In the genomic region with DNA sequence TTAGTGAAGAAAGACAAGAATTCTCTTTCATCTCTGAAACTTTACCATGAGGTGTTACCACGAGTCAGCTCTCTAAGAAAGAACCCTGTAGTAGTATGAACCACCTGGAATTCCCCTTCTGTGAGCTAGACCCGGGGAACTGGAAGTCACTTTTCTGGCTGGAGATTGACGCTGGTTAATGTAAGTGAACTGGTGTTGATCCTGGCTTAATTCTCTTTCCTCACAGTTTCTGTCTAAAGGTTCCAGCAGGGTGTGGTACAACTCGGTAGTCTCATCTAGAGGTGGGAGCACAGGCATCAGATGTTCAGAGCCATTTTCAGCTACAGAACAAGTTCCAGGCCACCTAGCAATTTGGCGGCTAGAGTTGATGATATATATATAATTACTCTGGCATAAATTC, we compare ENCODE assay signal across 8 mouse cellular contexts. TPM values are rescaled to one million over a fixed set of nuclear protein-coding genes. Genes with fewer than 3 reads are reported as not detected.
DNase-seq lines count a peak whose midpoint lies in the region; ATAC-seq and TF ChIP-seq lines count a peak whose summit lies in the region.

No protein-coding gene starts in this region.

- H3K4me3 ChIP-seq in heart, embryonic 11.5 days (ENCODE audit: low read depth, low read length), result peak overlapping the region; percentile 96
- peak overlapping the region; percentile 99 for H3K4me3 ChIP-seq in embryonic fibroblast, embryonic 13.5 days (ENCODE audit: insufficient read depth, low read length)
- peak overlapping the region; percentile 96 for H3K4me3 ChIP-seq in limb, embryonic 12.5 days (replicated peaks)
- H3K4me3 ChIP-seq in stomach, embryonic 14.5 days (ENCODE audit: low read depth, low read length), result peak overlapping the region; percentile 88

- peak overlapping the region; percentile 81 for H3K9ac ChIP-seq in heart, embryonic 11.5 days (ENCODE audit: low read depth, low read length)
- peak overlapping the region; percentile 93 for H3K9ac ChIP-seq in limb, embryonic 12.5 days (replicated peaks)
- H3K9ac ChIP-seq in stomach, embryonic 14.5 days (replicated peaks; ENCODE audit: low read depth, low read length), result peak overlapping the region; percentile 43

- peak overlapping the region; percentile 70 for H3K4me2 ChIP-seq in heart, embryonic 11.5 days
- peak overlapping the region; percentile 85 for H3K4me2 ChIP-seq in limb, embryonic 12.5 days
- peak overlapping the region; percentile 68 for H3K4me2 ChIP-seq in stomach, embryonic 14.5 days (replicated peaks; ENCODE audit: low read depth, low read length)

- H3K27me3 ChIP-seq in heart, embryonic 11.5 days (ENCODE audit: control insufficient read depth, insufficient read depth, low read length), result no peaks in the 10 kb centered on the region
- no peaks in the 10 kb centered on the region for H3K27me3 ChIP-seq in limb, embryonic 12.5 days
- no peaks in the 10 kb centered on the region for H3K27me3 ChIP-seq in stomach, embryonic 14.5 days (ENCODE audit: control insufficient read depth, insufficient read depth, low read length)

- TF ChIP-seq CTCF in embryonic fibroblast, embryonic 13.5 days (IDR thresholded peaks at IDR 0.05; ENCODE audit: borderline replicate concordance, insufficient read depth, low read length), result no peak

- no peak for ATAC-seq in heart, embryonic 11.5 days (replicated peaks; ENCODE audit: insufficient number of reproducible peaks, low FRiP score, low TSS enrichment)
- no peak for ATAC-seq in limb, embryonic 12.5 days (ENCODE audit: insufficient number of reproducible peaks, insufficient read depth, low FRiP score, low TSS enrichment, low read depth)
- no peak for ATAC-seq in stomach, embryonic 14.5 days (ENCODE audit: insufficient number of reproducible peaks, insufficient read depth, low FRiP score, low read depth)

- TF ChIP-seq POLR2A in embryonic fibroblast, embryonic 13.5 days (IDR thresholded peaks at IDR 0.05; ENCODE audit: low read depth, low read length), result 0 out of 2 replicates have a peak, but pooled peaks have one; percentile 22

- peak overlapping the region; percentile 65; the same call in 1 of the 2 replicates for H3K27ac ChIP-seq in heart, embryonic 11.5 days (ENCODE audit: low read depth, low read length)
- H3K27ac ChIP-seq in embryonic fibroblast, embryonic 13.5 days (ENCODE audit: insufficient read depth, low read length), result peak overlapping the region; percentile 93
- peak overlapping the region; percentile 88 for H3K27ac ChIP-seq in limb, embryonic 12.5 days
- peak overlapping the region; percentile 86 for H3K27ac ChIP-seq in stomach, embryonic 14.5 days (ENCODE audit: low read length)

- peaks cover 12% of the 10 kb centered on the region for H3K4me1 ChIP-seq in heart, embryonic 11.5 days (ENCODE audit: control insufficient read depth, insufficient read depth, low read length)
- H3K4me1 ChIP-seq in embryonic fibroblast, embryonic 13.5 days (ENCODE audit: control insufficient read depth, insufficient read depth, low read length), result peaks cover 5% of the 10 kb centered on the region
- H3K4me1 ChIP-seq in limb, embryonic 12.5 days (replicated peaks), result peaks cover 17% of the 10 kb centered on the region
- peaks cover 10% of the 10 kb centered on the region; the same call in 1 of the 2 replicates for H3K4me1 ChIP-seq in stomach, embryonic 14.5 days (ENCODE audit: control insufficient read depth, insufficient read depth, low read length)

- DNase-seq in heart, adult 11 months, result no peak
- DNase-seq in CD4-positive, CD25-positive, alpha-beta regulatory T cell, adult 2 months (ENCODE audit: low read depth, low spot score), result peak; percentile 61
- DNase-seq in cerebellum, adult 11-12 months, result no peak
- no peak for DNase-seq in adrenal gland, adult 2 months

- 32% methylated on average over 5 of the region's 5 CpGs for WGBS in heart, embryonic 11.5 days (ENCODE audit: insufficient replicate concordance)
- WGBS in limb, embryonic 12.5 days, result 28% methylated on average over 5 of the region's 5 CpGs
- WGBS in stomach, embryonic 14.5 days, result 21% methylated on average over 5 of the region's 5 CpGs

- no peaks in the 10 kb centered on the region for H3K9me3 ChIP-seq in heart, embryonic 11.5 days (replicated peaks; ENCODE audit: control insufficient read depth, low read length)
- H3K9me3 ChIP-seq in limb, embryonic 12.5 days, result no peaks in the 10 kb centered on the region
- no peaks in the 10 kb centered on the region for H3K9me3 ChIP-seq in stomach, embryonic 14.5 days (ENCODE audit: control insufficient read depth, low read depth, low read length)

- H3K36me3 ChIP-seq in heart, embryonic 11.5 days (ENCODE audit: control insufficient read depth, insufficient read depth, low read length), result no peaks in the 10 kb centered on the region
- H3K36me3 ChIP-seq in limb, embryonic 12.5 days, result peaks cover 16% of the 10 kb centered on the region; the same call in 1 of the 2 replicates
- peaks cover 15% of the 10 kb centered on the region for H3K36me3 ChIP-seq in stomach, embryonic 14.5 days (ENCODE audit: control insufficient read depth, insufficient read depth, low read length)

RNA-seq across cellular contexts. Expression of a gene that starts 0.9 kb away (rescaled TPM):
- 42.9 and 50.6 TPM in 2 replicates for polyA plus RNA-seq in heart, embryonic 11.5 days (2014; fragmentation: Nextera tagmentation; extraction: Ambion mirVana)
- 25.8 and 35.4 TPM in 2 replicates for polyA plus RNA-seq in embryonic fibroblast, embryonic 13.5 days (2011; ENCODE audit: insufficient read length, low read depth, missing spikeins)
- 60.0 and 60.8 TPM in 2 replicates for polyA plus RNA-seq in limb, embryonic 12.5 days (2016; fragmentation: Nextera tagmentation; extraction: Ambion mirVana)
- polyA plus RNA-seq in stomach, embryonic 14.5 days (2014; fragmentation: Nextera tagmentation; extraction: Ambion mirVana), result 50.7 and 56.7 TPM in 2 replicates
- 10 to 100 TPM; 56.3 to 75.6 TPM for total RNA-seq in adrenal gland, adult 2 months (2021)
- polyA plus RNA-seq in adrenal gland, adult 2 months (2012; rRNA removed), result 20.2 and 26.2 TPM in 2 replicates

RNA-seq across cellular contexts. Expression of a gene that starts 28.1 kb away (rescaled TPM):
- 0.14 TPM in 1 of 2 replicates, not detected in the other for polyA plus RNA-seq in heart, embryonic 11.5 days (2014; fragmentation: Nextera tagmentation; extraction: Ambion mirVana)
- polyA plus RNA-seq in embryonic fibroblast, embryonic 13.5 days (2011; ENCODE audit: insufficient read length, low read depth, missing spikeins), result not detected in 2 replicates
- polyA plus RNA-seq in limb, embryonic 12.5 days (2016; fragmentation: Nextera tagmentation; extraction: Ambion mirVana), result 0.54 and 0.63 TPM in 2 replicates
- 0.78 and 1.0 TPM in 2 replicates for polyA plus RNA-seq in stomach, embryonic 14.5 days (2014; fragmentation: Nextera tagmentation; extraction: Ambion mirVana)
- 1 to 10 TPM; 4.6 to 8.5 TPM for total RNA-seq in adrenal gland, adult 2 months (2021)
- polyA plus RNA-seq in adrenal gland, adult 2 months (2012; rRNA removed), result 2.3 and 3.7 TPM in 2 replicates

RNA-seq across cellular contexts. Expression of a gene that starts 52.8 kb away (rescaled TPM):
- 6.3 and 6.9 TPM in 2 replicates for polyA plus RNA-seq in heart, embryonic 11.5 days (2014; fragmentation: Nextera tagmentation; extraction: Ambion mirVana)
- polyA plus RNA-seq in embryonic fibroblast, embryonic 13.5 days (2011; ENCODE audit: insufficient read length, low read depth, missing spikeins), result 11.2 and 13.1 TPM in 2 replicates
- 17.0 and 18.3 TPM in 2 replicates for polyA plus RNA-seq in limb, embryonic 12.5 days (2016; fragmentation: Nextera tagmentation; extraction: Ambion mirVana)
- 10.5 and 10.8 TPM in 2 replicates for polyA plus RNA-seq in stomach, embryonic 14.5 days (2014; fragmentation: Nextera tagmentation; extraction: Ambion mirVana)
- total RNA-seq in adrenal gland, adult 2 months (2021), result 10 to 100 TPM; 14.2 to 16.8 TPM
- 22.7 and 31.9 TPM in 2 replicates for polyA plus RNA-seq in adrenal gland, adult 2 months (2012; rRNA removed)

Comparison
In these comparisons a context has a peak if more than half of its experiments do, and no peak if none do; other contexts are left out.
1. H3K9ac ChIP-seq: peak in every context shown above with its lines; median percentile 93 in limb, embryonic 12.5 days; 81 in heart, embryonic 11.5 days; 43 in stomach, embryonic 14.5 days.